Mouse (Mus musculus) heart, embryonic 16.5 days (tissue): ENCODE measurements around the gene Cntn5. TPM values are rescaled to one million over a fixed set of nuclear protein-coding genes. Genes with fewer than 3 reads are reported as not detected.

Experiments
- ATAC-seq: fragments of 200-750 bp; cut with Nextera tagmentation; replicated peaks from 2 replicates; pipeline ENCODE4 v1.8.0; 2017; ENCODE audit warnings: moderate number of reproducible peaks; ENCODE audit not compliant: insufficient read depth, low FRiP score; ENCODE audit errors: extremely low read depth
- H3K27ac ChIP-seq: fragments of 300-500 bp; sonication (generic); 2 replicates; pipeline ENCODE4 v1.5.1; 2014; ENCODE audit warnings: mild to moderate bottlenecking, low read length, control low read depth, moderate library complexity
- H3K27me3 ChIP-seq: fragments of 300-500 bp; sonication (generic); 2 replicates; pipeline ENCODE4 v1.6.1; 2014; ENCODE audit warnings: low read length, mixed read lengths; ENCODE audit not compliant: control insufficient read depth, insufficient read depth
- H3K36me3 ChIP-seq: fragments of 300-500 bp; sonication (generic); 2 replicates; pipeline ENCODE4 v1.6.1; 2014; ENCODE audit not compliant: control insufficient read depth, insufficient read depth
- H3K4me1 ChIP-seq: fragments of 300-500 bp; sonication (generic); 2 replicates; pipeline ENCODE4 v1.6.1; 2014; ENCODE audit warnings: low read length, mixed read lengths; ENCODE audit not compliant: control insufficient read depth, insufficient read depth
- H3K4me2 ChIP-seq: fragments of 300-500 bp; sonication (generic); 2 replicates; pipeline ENCODE4 v1.6.1; 2014; ENCODE audit warnings: low read depth, mild to moderate bottlenecking, control low read depth, low read length
- H3K4me3 ChIP-seq: fragments of 300-500 bp; sonication (generic); 2 replicates; pipeline ENCODE4 v1.5.1; 2014; ENCODE audit warnings: mild to moderate bottlenecking, control low read depth, low read length
- H3K9ac ChIP-seq: fragments of 300-500 bp; sonication (generic); 2 replicates; pipeline ENCODE4 v1.6.1; 2014; ENCODE audit warnings: low read length, control low read depth
- H3K9me3 ChIP-seq: fragments of 300-500 bp; sonication (generic); replicated peaks from 2 replicates; pipeline ENCODE4 v1.6.1; 2016; ENCODE audit warnings: low read length; ENCODE audit not compliant: control insufficient read depth
- WGBS: fragments of 180-500 bp; shearing (Covaris S2); extraction: QIAGEN DNeasy Blood & Tissue Kit; methylation state at CpG from one replicate; pipeline ENCODE4 v1.1.7; 2014; 5-methylcytosine and 5-hydroxymethylcytosine counted together
- polyA plus RNA-seq: library from polyadenylated mRNA; unstranded; fragments of >200 nt; fragmentation: Nextera tagmentation; extraction: Ambion mirVana; gene quantifications from 2 replicates; pipeline ENCODE4 v1.2.1, GENCODE M21; 2015

Cntn5 gene
- polyA plus RNA-seq, 1 experiment from 2014 or later, result 0.29 TPM

GRCm38 (mm10) chr9:10109156-10109555, 795.4 kb downstream of the Cntn5 start:
- Histone ChIP-seq H3K9me3 (no peaks in the 10 kb centered on the region), H3K4me1 (no peaks in the 10 kb centered on the region), H3K27ac (no peak overlapping the region), H3K27me3 (no peaks in the 10 kb centered on the region), H3K9ac (no peak overlapping the region), H3K4me2 (no peak overlapping the region), H3K36me3 (no peaks in the 10 kb centered on the region), H3K4me3 (no peak overlapping the region)
- 89% methylated on average over 1 of the region's 1 CpGs for WGBS
- no peak for ATAC-seq

GRCm38 (mm10) chr9:10107861-10108260, 796.7 kb downstream of the Cntn5 start:
- Histone ChIP-seq H3K4me3 (no peak overlapping the region), H3K27ac (no peak overlapping the region), H3K4me1 (no peaks in the 10 kb centered on the region), H3K27me3 (no peaks in the 10 kb centered on the region), H3K9ac (no peak overlapping the region), H3K36me3 (no peaks in the 10 kb centered on the region), H3K4me2 (no peak overlapping the region), H3K9me3 (no peaks in the 10 kb centered on the region)
- WGBS, result 80% methylated on average over 4 of the region's 4 CpGs
- no peak for ATAC-seq

GRCm38 (mm10) chr9:10101812-10102440, 802.6 kb downstream of the Cntn5 start:
- H3K9me3 ChIP-seq, result no peaks in the 10 kb centered on the region
- no peak overlapping the region for H3K4me2 ChIP-seq
- no peaks in the 10 kb centered on the region for H3K4me1 ChIP-seq
- no peak overlapping the region for H3K27ac ChIP-seq
- no peaks in the 10 kb centered on the region for H3K27me3 ChIP-seq
- no peak overlapping the region for H3K4me3 ChIP-seq
- H3K9ac ChIP-seq, result no peak overlapping the region
- H3K36me3 ChIP-seq, result no peaks in the 10 kb centered on the region
- 28% methylated on average over 5 of the region's 5 CpGs for WGBS
- no peak for ATAC-seq

- Histone ChIP-seq H3K4me3 (no peak overlapping the region), H3K27me3 (no peaks in the 10 kb centered on the region), H3K4me1 (no peaks in the 10 kb centered on the region), H3K36me3 (no peaks in the 10 kb centered on the region), H3K27ac (no peak overlapping the region), H3K9me3 (no peaks in the 10 kb centered on the region), H3K4me2 (no peak overlapping the region), H3K9ac (no peak overlapping the region)
- no peak for ATAC-seq
These were observed 828.3 kb downstream of the Cntn5 start for GRCm38 (mm10) chr9:10076282-10076681.

- Histone ChIP-seq H3K4me3 (no peak overlapping the region), H3K27ac (no peak overlapping the region), H3K9me3 (no peaks in the 10 kb centered on the region), H3K27me3 (no peaks in the 10 kb centered on the region), H3K4me2 (no peak overlapping the region), H3K36me3 (no peaks in the 10 kb centered on the region), H3K9ac (no peak overlapping the region), H3K4me1 (no peaks in the 10 kb centered on the region)
- 77% methylated on average over 4 of the region's 4 CpGs for WGBS
- ATAC-seq, result no peak
These were observed 831.2 kb downstream of the Cntn5 start for GRCm38 (mm10) chr9:10073401-10073800.

- Histone ChIP-seq H3K4me2 (no peak overlapping the region), H3K27ac (no peak overlapping the region), H3K36me3 (no peaks in the 10 kb centered on the region), H3K4me1 (no peaks in the 10 kb centered on the region), H3K4me3 (no peak overlapping the region), H3K27me3 (no peaks in the 10 kb centered on the region), H3K9me3 (no peaks in the 10 kb centered on the region), H3K9ac (no peak overlapping the region)
- WGBS, result 46% methylated on average over 5 of the region's 5 CpGs
- no peak for ATAC-seq
These were observed 831.7 kb downstream of the Cntn5 start for GRCm38 (mm10) chr9:10072860-10073259.

- no peaks in the 10 kb centered on the region for H3K9me3 ChIP-seq
- no peak overlapping the region for H3K27ac ChIP-seq
- no peak overlapping the region for H3K4me2 ChIP-seq
- H3K4me1 ChIP-seq, result no peaks in the 10 kb centered on the region
- no peak overlapping the region for H3K9ac ChIP-seq
- WGBS, result 48% methylated on average over 2 of the region's 2 CpGs
- ATAC-seq, result no peak
- no peaks in the 10 kb centered on the region for H3K36me3 ChIP-seq
- no peaks in the 10 kb centered on the region for H3K27me3 ChIP-seq
- H3K4me3 ChIP-seq, result no peak overlapping the region
These were observed 833.3 kb downstream of the Cntn5 start for GRCm38 (mm10) chr9:10071271-10071670.

GRCm38 (mm10) chr9:10044969-10045789, 859.4 kb downstream of the Cntn5 start:
- H3K27me3 ChIP-seq, result no peaks in the 10 kb centered on the region
- no peak overlapping the region for H3K4me2 ChIP-seq
- no peak overlapping the region for H3K27ac ChIP-seq
- WGBS, result 73% methylated on average over 4 of the region's 4 CpGs
- H3K4me1 ChIP-seq, result no peaks in the 10 kb centered on the region
- no peaks in the 10 kb centered on the region for H3K9me3 ChIP-seq
- no peak overlapping the region for H3K4me3 ChIP-seq
- ATAC-seq, result no peak
- H3K9ac ChIP-seq, result no peak overlapping the region
- no peaks in the 10 kb centered on the region for H3K36me3 ChIP-seq

- WGBS, result 80% methylated on average over 3 of the region's 3 CpGs
These were observed 861.6 kb downstream of the Cntn5 start for GRCm38 (mm10) chr9:10043001-10043400.

More at GRCm38 (mm10) chr9:10043001-10043400, 861.6 kb downstream of the Cntn5 start:
- Histone ChIP-seq H3K36me3 (no peaks in the 10 kb centered on the region), H3K4me2 (no peak overlapping the region), H3K27me3 (no peaks in the 10 kb centered on the region), H3K9me3 (no peaks in the 10 kb centered on the region), H3K4me1 (no peaks in the 10 kb centered on the region), H3K27ac (no peak overlapping the region), H3K4me3 (no peak overlapping the region), H3K9ac (no peak overlapping the region)
- no peak for ATAC-seq
